Mouse (Mus musculus) heart, embryonic 10.5 days (tissue): ENCODE results near the gene Klhdc2. TPM values are rescaled to one million over a fixed set of nuclear protein-coding genes. Genes with fewer than 3 reads are reported as not detected.

ENCODE experiments used
- DNase-seq: peaks from one replicate; pipeline ENCODE4 v3.0.0-alpha.2; 2017; ENCODE audit warnings: low spot score
- H3K27ac ChIP-seq: fragments of 300-500 bp; sonication (generic); 2 replicates; pipeline ENCODE4 v1.5.1; 2016; ENCODE audit warnings: mild to moderate bottlenecking
- H3K27me3 ChIP-seq: fragments of 300-500 bp; sonication (generic); 2 replicates; pipeline ENCODE4 v1.6.1; 2016; ENCODE audit warnings: mild to moderate bottlenecking; ENCODE audit not compliant: poor library complexity, insufficient read depth, severe bottlenecking
- H3K36me3 ChIP-seq: fragments of 300-500 bp; sonication (generic); 2 replicates; pipeline ENCODE4 v1.6.1; 2016; ENCODE audit warnings: mild to moderate bottlenecking, moderate library complexity
- H3K4me1 ChIP-seq: fragments of 300-500 bp; sonication (generic); 2 replicates; pipeline ENCODE4 v1.6.1; 2016; ENCODE audit warnings: mild to moderate bottlenecking
- H3K4me3 ChIP-seq: fragments of 300-500 bp; sonication (generic); 2 replicates; pipeline ENCODE4 v1.5.1; 2016; ENCODE audit warnings: mild to moderate bottlenecking, moderate library complexity
- H3K9me3 ChIP-seq: fragments of 300-500 bp; sonication (generic); 2 replicates; pipeline ENCODE4 v1.6.1; 2016; ENCODE audit warnings: mild to moderate bottlenecking, moderate library complexity
- WGBS: fragments of 180-500 bp; shearing (Covaris S2); methylation state at CpG from one replicate; pipeline ENCODE4 v1.1.7; 2016; 5-methylcytosine and 5-hydroxymethylcytosine counted together
- polyA plus RNA-seq: library from polyadenylated mRNA; unstranded; fragments of >200 nt; fragmentation: Nextera tagmentation; extraction: Ambion mirVana; gene quantifications from 2 replicates; pipeline ENCODE4 v1.2.1, GENCODE M21; 2016

Klhdc2 gene
- polyA plus RNA-seq, 1 experiment from 2014 or later, result 162 TPM

DNA sequence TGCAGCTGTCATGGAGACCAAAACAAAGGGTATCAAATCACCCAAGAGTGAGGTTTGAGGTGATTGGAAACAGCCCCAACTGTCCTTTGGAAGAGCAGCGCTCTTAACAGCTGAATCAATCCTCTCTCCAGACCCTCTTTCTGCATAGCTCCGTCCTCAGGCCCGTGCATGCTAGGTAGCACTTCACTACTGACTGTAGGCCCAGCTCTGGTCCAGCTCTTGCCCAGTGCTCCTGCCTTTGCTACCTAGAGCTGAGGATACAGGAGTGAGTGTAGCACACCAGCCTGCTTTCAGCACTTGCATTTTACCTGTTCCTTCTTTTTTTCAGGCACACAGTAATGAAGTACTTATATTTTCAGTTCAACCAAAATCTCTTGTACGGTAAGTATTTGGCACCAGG, 13.2 kb downstream of the Klhdc2 start:
- Histone ChIP-seq H3K9me3 (no peaks in the 10 kb centered on the region; the same call in 1 of the 2 replicates), H3K27me3 (no peaks in the 10 kb centered on the region), H3K36me3 (peaks cover 94% of the 10 kb centered on the region), H3K4me1 (no peaks in the 10 kb centered on the region), H3K4me3 (no peak overlapping the region), H3K27ac (no peak overlapping the region)
- 92% methylated on average over 4 of the region's 4 CpGs for WGBS
- DNase-seq, result no peak

DNA sequence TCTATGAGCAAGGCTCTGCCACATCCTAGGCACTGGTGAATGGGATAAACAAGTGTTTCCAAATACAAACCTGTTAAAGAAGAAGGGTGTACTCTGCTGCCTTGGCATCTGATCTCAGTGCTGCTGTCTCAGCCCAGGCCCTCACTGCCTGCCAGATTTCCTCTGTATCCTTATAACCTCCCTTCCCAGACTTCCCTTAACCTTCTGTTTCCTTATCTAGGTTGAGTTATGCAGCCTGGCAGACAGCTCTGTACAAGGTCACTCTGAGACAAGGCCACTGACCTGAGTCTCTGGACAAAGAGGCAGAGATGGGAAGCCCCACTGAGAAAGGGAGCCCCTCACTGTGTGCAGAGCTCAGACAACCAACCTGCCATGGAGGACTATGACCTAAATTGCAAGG, 21.9 kb downstream of the Klhdc2 start:
- DNase-seq, result no peak
- peaks cover 80% of the 10 kb centered on the region for H3K36me3 ChIP-seq
- peaks cover 5% of the 10 kb centered on the region for H3K4me1 ChIP-seq

DNA sequence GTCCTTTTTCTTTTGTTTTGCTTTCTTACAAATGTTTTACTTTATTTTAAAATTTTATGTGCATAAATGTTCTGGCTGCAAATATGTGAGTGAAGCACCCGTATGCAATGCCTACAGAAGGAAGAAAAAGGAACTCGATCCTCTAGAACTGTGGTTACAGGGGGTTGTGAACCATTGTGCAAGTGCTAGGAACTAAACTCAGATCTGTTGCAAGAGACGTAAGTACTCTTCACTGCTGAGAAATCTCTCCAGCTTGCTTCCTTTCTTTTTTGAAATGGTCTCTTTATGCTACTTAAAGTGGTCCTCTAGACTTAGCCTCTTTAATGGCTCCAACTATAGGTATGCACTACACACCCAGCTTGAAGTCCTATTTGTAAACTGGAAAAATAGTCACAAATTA, 34.7 kb downstream of the Klhdc2 start:
- no peaks in the 10 kb centered on the region for H3K9me3 ChIP-seq
- DNase-seq, result no peak
- no peaks in the 10 kb centered on the region for H3K27me3 ChIP-seq
- no peaks in the 10 kb centered on the region for H3K4me1 ChIP-seq
- no peak overlapping the region for H3K27ac ChIP-seq
- H3K36me3 ChIP-seq, result peaks cover 77% of the 10 kb centered on the region
- 94% methylated on average over 3 of the region's 3 CpGs for WGBS
- H3K4me3 ChIP-seq, result no peak overlapping the region

More for the DNA sequence above, 21.9 kb downstream of the Klhdc2 start:
- Histone ChIP-seq H3K27ac (peak overlapping the region; percentile 62; the same call in 1 of the 2 replicates), H3K4me3 (no peak overlapping the region), H3K9me3 (no peaks in the 10 kb centered on the region), H3K27me3 (no peaks in the 10 kb centered on the region)

- Histone ChIP-seq H3K36me3 (peaks cover 77% of the 10 kb centered on the region), H3K4me3 (no peak overlapping the region), H3K27me3 (no peaks in the 10 kb centered on the region), H3K27ac (no peak overlapping the region), H3K4me1 (no peaks in the 10 kb centered on the region), H3K9me3 (no peaks in the 10 kb centered on the region)
- 86% methylated on average over 1 of the region's 1 CpGs for WGBS
- no peak for DNase-seq
These were observed 35.7 kb downstream of the Klhdc2 start for GRCm38 (mm10) chr12:69332147-69332546.

GRCm38 (mm10) chr12:69333547-69333946, 37.1 kb downstream of the Klhdc2 start:
- no peaks in the 10 kb centered on the region for H3K27me3 ChIP-seq
- no peaks in the 10 kb centered on the region for H3K9me3 ChIP-seq
- H3K27ac ChIP-seq, result no peak overlapping the region
- H3K4me1 ChIP-seq, result no peaks in the 10 kb centered on the region
- DNase-seq, result no peak
- WGBS, result 88% methylated on average over 2 of the region's 2 CpGs
- H3K36me3 ChIP-seq, result peaks cover 82% of the 10 kb centered on the region
- no peak overlapping the region for H3K4me3 ChIP-seq

DNA sequence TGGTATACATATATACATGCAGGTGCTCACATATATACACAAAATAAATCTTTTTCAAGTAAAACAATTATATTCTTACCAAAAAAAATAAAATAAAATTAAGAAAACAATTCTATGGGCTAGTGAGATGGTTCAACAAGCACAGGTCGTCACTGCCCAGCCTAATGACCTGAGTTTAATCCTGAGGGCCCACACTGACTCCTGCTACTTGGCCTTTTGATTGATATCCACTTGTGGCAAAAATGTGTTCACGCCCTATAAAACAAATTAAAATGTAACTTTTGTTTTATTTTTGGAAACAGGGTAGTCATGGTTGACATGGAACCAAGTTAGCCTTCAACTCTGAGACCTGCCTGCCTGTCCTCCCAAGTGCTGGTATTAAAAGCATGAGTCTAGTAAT, 53.4 kb downstream of the Klhdc2 start:
- Histone ChIP-seq H3K4me3 (no peak overlapping the region), H3K36me3 (peaks cover 80% of the 10 kb centered on the region), H3K4me1 (no peaks in the 10 kb centered on the region), H3K9me3 (no peaks in the 10 kb centered on the region), H3K27me3 (no peaks in the 10 kb centered on the region), H3K27ac (no peak overlapping the region)
- WGBS, result 89% methylated on average over 2 of the region's 2 CpGs
- no peak for DNase-seq

- H3K27me3 ChIP-seq, result no peaks in the 10 kb centered on the region
- 63% methylated on average over 1 of the region's 1 CpGs for WGBS
These were observed 55.2 kb downstream of the Klhdc2 start for GRCm38 (mm10) chr12:69351685-69352084.

GRCm38 (mm10) chr12:69356546-69357299, 60.2 kb downstream of the Klhdc2 start, which contains the start of gene Nemf:
TSS of gene Nemf (minus strand) at chr12:69357165.
- Histone ChIP-seq H3K9me3 (no peaks in the 10 kb centered on the region), H3K27ac (peak within 1 kb of the TSS; percentile 93), H3K4me1 (peaks cover under 1% of the 10 kb centered on the region; the same call in 1 of the 2 replicates), H3K36me3 (peaks cover 32% of the 10 kb centered on the region), H3K4me3 (peak within 1 kb of the TSS; percentile 97), H3K27me3 (no peaks in the 10 kb centered on the region)
- WGBS, result under 1% methylated on average over 47 of the region's 50 CpGs
- peak; percentile 92 for DNase-seq

More at GRCm38 (mm10) chr12:69351685-69352084, 55.2 kb downstream of the Klhdc2 start:
- no peak for DNase-seq
- Histone ChIP-seq H3K27ac (no peak overlapping the region), H3K9me3 (no peaks in the 10 kb centered on the region), H3K4me1 (no peaks in the 10 kb centered on the region; the same call in 1 of the 2 replicates), H3K4me3 (no peak overlapping the region), H3K36me3 (peaks cover 68% of the 10 kb centered on the region)

DNA sequence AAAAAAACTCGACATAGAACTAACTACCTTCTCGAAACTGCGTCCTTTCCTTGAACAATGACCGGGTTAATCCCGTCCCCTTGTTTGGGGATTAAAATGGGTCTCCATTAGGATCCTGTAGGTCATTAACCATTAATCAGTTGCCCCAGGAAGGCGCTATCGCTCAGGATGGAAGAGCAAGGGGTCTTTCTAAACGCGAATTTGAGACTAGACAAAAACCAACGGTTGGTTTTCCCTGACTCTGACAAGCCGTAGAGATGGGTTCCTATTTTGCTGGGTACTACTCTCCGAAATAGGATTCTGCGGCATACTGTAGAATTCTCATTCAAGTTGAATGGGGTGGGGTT, 60.8 kb downstream of the Klhdc2 start:
- Histone ChIP-seq H3K27ac (peak overlapping the region; percentile 93), H3K4me1 (peaks cover 5% of the 10 kb centered on the region; the same call in 1 of the 2 replicates), H3K4me3 (peak overlapping the region; percentile 97), H3K36me3 (peaks cover 27% of the 10 kb centered on the region), H3K27me3 (no peaks in the 10 kb centered on the region), H3K9me3 (no peaks in the 10 kb centered on the region)
- 7% methylated on average over 13 of the region's 13 CpGs for WGBS
- DNase-seq, result no peak

Other genes starting within 250 kb of the Klhdc2 start
- 1,118 and 1,148 TPM in 2 replicates for gene Rps29, start 137.5 kb upstream of the Klhdc2 start, polyA plus RNA-seq
- gene Lrr1, start 127.9 kb upstream of the Klhdc2 start, polyA plus RNA-seq, result 20.0 and 24.3 TPM in 2 replicates
- gene Rpl36al, start 112.6 kb upstream of the Klhdc2 start, polyA plus RNA-seq, result 572 and 611 TPM in 2 replicates
- gene Mgat2, start 112.5 kb upstream of the Klhdc2 start, polyA plus RNA-seq, result 43.2 and 49.6 TPM in 2 replicates
- 27.3 and 35.2 TPM in 2 replicates for gene Gm49383, start 99.6 kb upstream of the Klhdc2 start, polyA plus RNA-seq
- gene Dnaaf2, start 98.3 kb upstream of the Klhdc2 start, polyA plus RNA-seq, result 9.3 and 13.0 TPM in 2 replicates
- 24.3 and 29.5 TPM in 2 replicates for gene Gm49384, start 92.4 kb upstream of the Klhdc2 start, polyA plus RNA-seq
- 20.9 and 28.7 TPM in 2 replicates for gene Pole2, start 68.5 kb upstream of the Klhdc2 start, polyA plus RNA-seq
- gene Klhdc1, start 55.5 kb upstream of the Klhdc2 start, polyA plus RNA-seq, result 3.5 and 7.3 TPM in 2 replicates
- gene Nemf, start 60.5 kb downstream of the Klhdc2 start, polyA plus RNA-seq, result 68.1 and 78.1 TPM in 2 replicates
- 37.1 and 50.4 TPM in 2 replicates for gene Arf6, start 75.5 kb downstream of the Klhdc2 start, polyA plus RNA-seq
- 0.95 and 1.8 TPM in 2 replicates for gene Gm9887, start 75.8 kb downstream of the Klhdc2 start, polyA plus RNA-seq